ENCODE assay signal across 8 mouse cellular contexts in genomic region chr7:112679171-112679512, GRCm38 (mm10). TPM values are rescaled to one million over a fixed set of nuclear protein-coding genes. Genes with fewer than 3 reads are reported as not detected.
A peak's percentile ranks its signal among the peaks of the same experiment; 100 is the strongest.
DNase-seq lines count a peak whose midpoint lies in the region; ATAC-seq and TF ChIP-seq lines count a peak whose summit lies in the region.

Gene Tead1 (plus strand): TSS chr7:112679318.

- peak within 1 kb of the TSS; percentile 91 for H3K4me2 ChIP-seq in hindbrain, postnatal 0 days (ENCODE audit: low read depth, low read length)

- peak within 1 kb of the TSS; percentile 87 for H3K27ac ChIP-seq in hindbrain, postnatal 0 days

- peak; percentile 92 for ATAC-seq in hindbrain, postnatal 0 days

- peak; percentile 99 to 100 for DNase-seq in adrenal gland, adult 18-20 months (ENCODE audit: low spot score in 2 of 2)
- peak; percentile 98 to 99 for DNase-seq in cerebellum, postnatal 4 days (ENCODE audit: low spot score in 2 of 2)
- peak; percentile 99 for DNase-seq in gastrocnemius, postnatal 10 days
- DNase-seq in hindbrain, postnatal 0 days (ENCODE audit: low spot score), result peak; percentile 95
- DNase-seq in left cerebral cortex, adult 8-10 months (ENCODE audit: low spot score in 2 of 2), result peak; percentile 77 to 90
- peak; percentile 95 to 97 for DNase-seq in lung, postnatal 4 days
- DNase-seq in right cerebral cortex, postnatal 14 days, result peak; percentile 96
- peak; percentile 92 to 96 for DNase-seq in urinary bladder, postnatal 36 days (ENCODE audit: low spot score in 2 of 2)

- peak within 1 kb of the TSS; percentile 82 for H3K4me3 ChIP-seq in hindbrain, postnatal 0 days (ENCODE audit: low read length)

- no peaks in the 10 kb centered on the region for H3K27me3 ChIP-seq in hindbrain, postnatal 0 days (ENCODE audit: insufficient read depth, low read length)

- no peaks in the 10 kb centered on the region for H3K9me3 ChIP-seq in hindbrain, postnatal 0 days (ENCODE audit: low read length)

- TF ChIP-seq CTCF in hindbrain, postnatal 0 days (IDR thresholded peaks at IDR 0.05; ENCODE audit: low read depth), result no peak

- no peaks in the 10 kb centered on the region for H3K36me3 ChIP-seq in hindbrain, postnatal 0 days (ENCODE audit: insufficient read depth, low read length)

- WGBS in hindbrain, postnatal 0 days, result 0% methylated on average over 37 of the region's 57 CpGs

- H3K4me1 ChIP-seq in hindbrain, postnatal 0 days (ENCODE audit: insufficient read depth, low read length), result peaks cover 5% of the 10 kb centered on the region; the same call in 1 of the 2 replicates

- H3K9ac ChIP-seq in hindbrain, postnatal 0 days (replicated peaks; ENCODE audit: low read length), result peak within 1 kb of the TSS; percentile 80

RNA-seq across cellular contexts. Expression of gene Tead1, which starts in this region (rescaled TPM):
- 100 to 1,000 TPM; 103 to 120 TPM for total RNA-seq in adrenal gland, adult 18-20 months (2021)
- 100 to 1,000 TPM; 124 to 136 TPM for total RNA-seq in gastrocnemius, postnatal 10 days (2021)
- total RNA-seq in hindbrain, postnatal 0 days (2014; rRNA removed), result 25.6 and 32.4 TPM in 2 replicates
- polyA plus RNA-seq in hindbrain, postnatal 0 days (2015; fragmentation: Nextera tagmentation; extraction: Ambion mirVana), result 10.2 and 14.3 TPM in 2 replicates
- 10 to 100 TPM; 12.3 to 13.5 (median 12.6) TPM for total RNA-seq in left cerebral cortex, adult 8-10 months (2022)

Comparison
In these comparisons a context has a peak if more than half of its experiments do, and no peak if none do; other contexts are left out.
1. Peak in every context shown above with its lines: DNase-seq, ATAC-seq, H3K4me3 ChIP-seq and H3K27ac ChIP-seq.